Comparison of ENCODE assay signal across 8 mouse cellular contexts in the genomic region with DNA sequence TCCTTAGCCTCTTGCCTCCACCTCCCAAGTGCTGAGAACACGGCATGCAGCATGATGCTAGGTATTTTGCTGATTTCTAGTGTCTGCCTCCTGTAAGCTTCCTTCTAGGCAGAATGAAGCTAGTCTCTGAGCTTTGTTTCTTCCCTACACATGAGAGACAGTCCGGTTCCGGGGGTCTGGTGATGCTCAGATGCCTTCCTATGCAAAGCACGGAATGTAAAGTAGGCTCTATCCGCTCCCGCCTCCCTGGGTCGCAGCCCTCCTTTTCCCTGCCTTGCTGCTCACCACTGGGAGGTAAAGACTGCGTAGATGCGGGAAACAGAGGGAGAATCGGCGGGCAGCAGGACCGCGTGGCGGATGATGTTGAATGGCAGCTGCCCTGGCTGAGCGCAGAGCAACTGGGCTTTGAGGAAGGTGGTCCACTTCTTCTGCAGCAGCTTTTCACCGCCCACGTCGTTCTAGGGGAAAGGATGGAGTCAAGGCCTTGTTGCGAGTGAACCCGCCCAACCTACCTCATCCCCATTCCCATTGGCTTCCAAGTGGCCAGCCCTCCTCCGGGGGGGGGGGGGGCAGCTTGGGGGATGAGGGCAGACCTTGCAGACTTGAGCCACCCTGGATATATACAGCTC. TPM values are rescaled to one million over a fixed set of nuclear protein-coding genes. Genes with fewer than 3 reads are reported as not detected.
DNase-seq lines count a peak whose midpoint lies in the region; ATAC-seq and TF ChIP-seq lines count a peak whose summit lies in the region.

No protein-coding gene starts in this region.

- H3K4me2 ChIP-seq in embryonic facial prominence, embryonic 15.5 days (replicated peaks) = peak overlapping the region; percentile 47
- peak overlapping the region; percentile 37 for H3K4me2 ChIP-seq in hindbrain, embryonic 14.5 days (replicated peaks)
- H3K4me2 ChIP-seq in midbrain, postnatal 0 days (ENCODE audit: low read depth, low read length, poor library complexity, severe bottlenecking) = peak overlapping the region; percentile 15; the same call in 1 of the 2 replicates

- peak overlapping the region; percentile 34 for H3K4me3 ChIP-seq in embryonic facial prominence, embryonic 15.5 days (replicated peaks)
- H3K4me3 ChIP-seq in hindbrain, embryonic 14.5 days (replicated peaks; ENCODE audit: low read length) = no peak overlapping the region
- H3K4me3 ChIP-seq in midbrain, postnatal 0 days (ENCODE audit: low read depth, low read length) = no peak overlapping the region
- H3K4me3 ChIP-seq in lung, adult 2 months (replicated peaks; ENCODE audit: extremely low read depth, low read depth, low read length) = no peak overlapping the region

- 12% methylated on average over 21 of the region's 21 CpGs for WGBS in embryonic facial prominence, embryonic 15.5 days
- 7% methylated on average over 21 of the region's 21 CpGs for WGBS in hindbrain, embryonic 14.5 days
- 6% methylated on average over 21 of the region's 21 CpGs for WGBS in midbrain, postnatal 0 days
- whole genome bisulfite sequencing in lung, adult 2 months = 25% methylated on average over 21 of the region's 21 CpGs

- 0 out of 2 replicates have a peak overlapping the region, but pooled peaks have one; percentile 1 for H3K27ac ChIP-seq in embryonic facial prominence, embryonic 15.5 days (replicated peaks)
- H3K27ac ChIP-seq in hindbrain, embryonic 14.5 days = no peak overlapping the region
- 0 out of 2 replicates have a peak overlapping the region, but pooled peaks have one; percentile 32 for H3K27ac ChIP-seq in midbrain, postnatal 0 days (ENCODE audit: low read depth, low read length)

- no peaks in the 10 kb centered on the region for H3K36me3 ChIP-seq in embryonic facial prominence, embryonic 15.5 days
- H3K36me3 ChIP-seq in hindbrain, embryonic 14.5 days (replicated peaks; ENCODE audit: control insufficient read depth, insufficient read depth) = peaks cover 76% of the 10 kb centered on the region
- peaks cover 65% of the 10 kb centered on the region for H3K36me3 ChIP-seq in midbrain, postnatal 0 days (ENCODE audit: insufficient read depth, low read length)

- peak; percentile 61 for ATAC-seq in embryonic facial prominence, embryonic 15.5 days (ENCODE audit: insufficient number of reproducible peaks, low FRiP score, low TSS enrichment, low read depth)
- ATAC-seq in hindbrain, embryonic 14.5 days (ENCODE audit: low FRiP score) = no peak
- ATAC-seq in midbrain, postnatal 0 days (ENCODE audit: low FRiP score) = peak; percentile 47; the same call in 1 of the 2 replicates

- DNase-seq in adrenal gland, adult (ENCODE audit: inconsistent age in 2 of 2, low spot score in 1 of 2) = peak; percentile 76 to 86
- no peak for DNase-seq in adrenal gland, adult 8-10 months
- DNase-seq in adrenal gland, postnatal 14 days = peak; percentile 71
- DNase-seq in hindbrain, embryonic 14.5 days (ENCODE audit: low spot score) = no peak
- peak; percentile 59 for DNase-seq in midbrain, postnatal 0 days (ENCODE audit: low spot score)
- DNase-seq in right cerebral cortex, postnatal 10 days (ENCODE audit: low spot score in 2 of 2) = no peak
- DNase-seq in lung, adult 2 months = no peak

- TF ChIP-seq POLR2A in lung, adult 2 months (IDR thresholded peaks at IDR 0.05; ENCODE audit: borderline replicate concordance, extremely low read depth, low read depth, low read length) = no peak

- H3K9me3 ChIP-seq in embryonic facial prominence, embryonic 15.5 days (replicated peaks) = no peaks in the 10 kb centered on the region
- H3K9me3 ChIP-seq in hindbrain, embryonic 14.5 days (ENCODE audit: control insufficient read depth, low read length) = no peaks in the 10 kb centered on the region
- no peaks in the 10 kb centered on the region for H3K9me3 ChIP-seq in midbrain, postnatal 0 days (ENCODE audit: low read length)

- no peak for TF ChIP-seq CTCF in midbrain, postnatal 0 days (IDR thresholded peaks at IDR 0.05)
- TF ChIP-seq CTCF in lung, adult 2 months (IDR thresholded peaks at IDR 0.05; ENCODE audit: insufficient read depth, low read length) = no peak

- no peak overlapping the region for H3K9ac ChIP-seq in embryonic facial prominence, embryonic 15.5 days
- peak overlapping the region; percentile 32; the same call in 1 of the 2 replicates for H3K9ac ChIP-seq in hindbrain, embryonic 14.5 days
- no peak overlapping the region for H3K9ac ChIP-seq in midbrain, postnatal 0 days (replicated peaks; ENCODE audit: low read length, poor library complexity, severe bottlenecking)

- peaks cover 11% of the 10 kb centered on the region; the same call in 1 of the 2 replicates for H3K4me1 ChIP-seq in embryonic facial prominence, embryonic 15.5 days
- H3K4me1 ChIP-seq in hindbrain, embryonic 14.5 days (replicated peaks; ENCODE audit: control insufficient read depth, insufficient read depth, low read length) = no peaks in the 10 kb centered on the region
- H3K4me1 ChIP-seq in midbrain, postnatal 0 days (ENCODE audit: insufficient read depth, low read length) = no peaks in the 10 kb centered on the region
- no peaks in the 10 kb centered on the region for H3K4me1 ChIP-seq in lung, adult 2 months (ENCODE audit: control insufficient read depth, insufficient read depth, low read length)

- H3K27me3 ChIP-seq in embryonic facial prominence, embryonic 15.5 days = no peaks in the 10 kb centered on the region
- H3K27me3 ChIP-seq in hindbrain, embryonic 14.5 days (ENCODE audit: control insufficient read depth, insufficient read depth, low read length) = no peaks in the 10 kb centered on the region
- no peaks in the 10 kb centered on the region for H3K27me3 ChIP-seq in midbrain, postnatal 0 days (ENCODE audit: insufficient read depth, low read length)

RNA-seq across cellular contexts. Expression of a gene that starts 11.5 kb away (rescaled TPM):
- total RNA-seq in adrenal gland, adult 8-10 months (2022) = 10 to 100 TPM; 12.2 to 14.0 (median 12.5) TPM
- 11.0 and 11.5 TPM in 2 replicates for total RNA-seq in adrenal gland, postnatal 14 days (2021)
- 18.5 and 21.9 TPM in 2 replicates for polyA plus RNA-seq in embryonic facial prominence, embryonic 15.5 days (2015; fragmentation: Nextera tagmentation; extraction: Ambion mirVana)
- polyA plus RNA-seq in hindbrain, embryonic 14.5 days (2014; fragmentation: Nextera tagmentation; extraction: Ambion mirVana) = 21.5 and 22.9 TPM in 2 replicates
- total RNA-seq in midbrain, postnatal 0 days (2014; rRNA removed) = 52.6 and 62.0 TPM in 2 replicates
- polyA plus RNA-seq in midbrain, postnatal 0 days (2015; fragmentation: Nextera tagmentation; extraction: Ambion mirVana) = 42.1 and 44.2 TPM in 2 replicates
- 52.3 and 58.3 TPM in 2 replicates for polyA plus RNA-seq in lung, adult 2 months (2012; rRNA removed)

RNA-seq across cellular contexts. Expression of a gene that starts 24.6 kb away (rescaled TPM):
- total RNA-seq in adrenal gland, adult 8-10 months (2022) = 10 to 100 TPM; 44.3 to 50.8 (median 47.0) TPM
- total RNA-seq in adrenal gland, postnatal 14 days (2021) = 46.7 and 51.7 TPM in 2 replicates
- polyA plus RNA-seq in embryonic facial prominence, embryonic 15.5 days (2015; fragmentation: Nextera tagmentation; extraction: Ambion mirVana) = 16.3 and 17.9 TPM in 2 replicates
- 36.4 and 42.2 TPM in 2 replicates for polyA plus RNA-seq in hindbrain, embryonic 14.5 days (2014; fragmentation: Nextera tagmentation; extraction: Ambion mirVana)
- 62.5 and 63.8 TPM in 2 replicates for total RNA-seq in midbrain, postnatal 0 days (2014; rRNA removed)
- 35.9 and 38.7 TPM in 2 replicates for polyA plus RNA-seq in midbrain, postnatal 0 days (2015; fragmentation: Nextera tagmentation; extraction: Ambion mirVana)
- polyA plus RNA-seq in lung, adult 2 months (2012; rRNA removed) = 18.3 and 25.4 TPM in 2 replicates

RNA-seq across cellular contexts. Expression of a gene that starts 39.4 kb away (rescaled TPM):
- 10 to 100 TPM; 31.5 to 46.9 (median 34.3) TPM for total RNA-seq in adrenal gland, adult 8-10 months (2022)
- total RNA-seq in adrenal gland, postnatal 14 days (2021) = 57.0 and 58.2 TPM in 2 replicates
- polyA plus RNA-seq in embryonic facial prominence, embryonic 15.5 days (2015; fragmentation: Nextera tagmentation; extraction: Ambion mirVana) = 96.0 and 108 TPM in 2 replicates
- 26.0 and 27.4 TPM in 2 replicates for polyA plus RNA-seq in hindbrain, embryonic 14.5 days (2014; fragmentation: Nextera tagmentation; extraction: Ambion mirVana)
- 20.6 and 25.4 TPM in 2 replicates for total RNA-seq in midbrain, postnatal 0 days (2014; rRNA removed)
- polyA plus RNA-seq in midbrain, postnatal 0 days (2015; fragmentation: Nextera tagmentation; extraction: Ambion mirVana) = 25.2 and 25.6 TPM in 2 replicates
- polyA plus RNA-seq in lung, adult 2 months (2012; rRNA removed) = 23.4 and 27.0 TPM in 2 replicates

Comparison
In these comparisons a context has a peak if more than half of its experiments do, and no peak if none do; other contexts are left out.
1. DNase-seq: peak in adrenal gland, adult (2 of 2), adrenal gland, postnatal 14 days (single experiment) and midbrain, postnatal 0 days (single experiment); none in adrenal gland, adult 8-10 months (single experiment), hindbrain, embryonic 14.5 days (single experiment), right cerebral cortex, postnatal 10 days (0 of 2) and lung, adult 2 months (single experiment).
2. Peak in every context shown above with its lines, with median percentiles within 50 percentile points of each other: H3K4me2 ChIP-seq.